Mouse (Mus musculus): ENCODE results near the gene Prrt1.

- TF ChIP-seq CTCF (IDR thresholded peaks at IDR 0.05; ENCODE audit: insufficient read depth, low read depth, low read length), result no peak
- no peak for TF ChIP-seq POLR2A (IDR thresholded peaks at IDR 0.05; ENCODE audit: insufficient read depth, low read depth, low read length)
Observed at GRCm38 (mm10) chr17:34635671-34636070, 6.3 kb downstream of the Prrt1 start.

Data from olfactory bulb, adult 2 months (tissue).